Mouse (Mus musculus): ENCODE measurements at regions not wholly inside any gene's neighbourhood (a gene's known extent, or its start where the extent isn't known, plus 50 kb on each side); places are given as distances from the start of the nearest gene placed in this dataset.
A peak's percentile ranks its signal among the peaks of the same experiment; 100 is the strongest.

GRCm38 (mm10) chr2:18617520-18617919 lies 54.7 kb upstream of the Commd3 start:
- no peak for TF ChIP-seq POLR2A (IDR thresholded peaks at IDR 0.05; ENCODE audit: low read depth, low read length)
- no peak for TF ChIP-seq CTCF (conservative IDR thresholded peaks at IDR 0.05; ENCODE audit: insufficient read depth, insufficient read length, low read depth, low read length)
- Histone ChIP-seq H3K4me3 (ENCODE audit: insufficient read depth, low read depth, low read length) (no peak overlapping the region), H3K27me3 (replicated peaks; ENCODE audit: control insufficient read depth, insufficient read depth, low read length) (no peaks in the 10 kb centered on the region), H3K27ac (ENCODE audit: insufficient read depth, low read depth, low read length) (no peak overlapping the region), H3K4me1 (ENCODE audit: control insufficient read depth, insufficient read depth, low read length) (no peaks in the 10 kb centered on the region), H3K36me3 (ENCODE audit: control insufficient read depth, insufficient read depth, low read length) (no peaks in the 10 kb centered on the region)
- no peak for DNase-seq
- 32% methylated on average over 5 of the region's 5 CpGs for WGBS

- Histone ChIP-seq H3K4me1 (ENCODE audit: control insufficient read depth, insufficient read depth, low read length) (peaks cover 2% of the 10 kb centered on the region; the same call in 1 of the 2 replicates), H3K36me3 (ENCODE audit: control insufficient read depth, insufficient read depth, low read length) (no peaks in the 10 kb centered on the region), H3K27ac (ENCODE audit: insufficient read depth, low read depth, low read length) (no peak overlapping the region), H3K27me3 (replicated peaks; ENCODE audit: control insufficient read depth, insufficient read depth, low read length) (peaks cover 3% of the 10 kb centered on the region; the same call in 1 of the 2 replicates), H3K4me3 (ENCODE audit: insufficient read depth, low read depth, low read length) (peak overlapping the region; percentile 49; the same call in 1 of the 2 replicates)
- TF ChIP-seq POLR2A (IDR thresholded peaks at IDR 0.05; ENCODE audit: low read depth, low read length) (no peak), CTCF (conservative IDR thresholded peaks at IDR 0.05; ENCODE audit: insufficient read depth, insufficient read length, low read depth, low read length) (no peak)
- DNase-seq = no peak
- WGBS = 48% methylated on average over 10 of the region's 10 CpGs
These were observed 62.4 kb upstream of the Commd3 start for GRCm38 (mm10) chr2:18609868-18610185.

DNA sequence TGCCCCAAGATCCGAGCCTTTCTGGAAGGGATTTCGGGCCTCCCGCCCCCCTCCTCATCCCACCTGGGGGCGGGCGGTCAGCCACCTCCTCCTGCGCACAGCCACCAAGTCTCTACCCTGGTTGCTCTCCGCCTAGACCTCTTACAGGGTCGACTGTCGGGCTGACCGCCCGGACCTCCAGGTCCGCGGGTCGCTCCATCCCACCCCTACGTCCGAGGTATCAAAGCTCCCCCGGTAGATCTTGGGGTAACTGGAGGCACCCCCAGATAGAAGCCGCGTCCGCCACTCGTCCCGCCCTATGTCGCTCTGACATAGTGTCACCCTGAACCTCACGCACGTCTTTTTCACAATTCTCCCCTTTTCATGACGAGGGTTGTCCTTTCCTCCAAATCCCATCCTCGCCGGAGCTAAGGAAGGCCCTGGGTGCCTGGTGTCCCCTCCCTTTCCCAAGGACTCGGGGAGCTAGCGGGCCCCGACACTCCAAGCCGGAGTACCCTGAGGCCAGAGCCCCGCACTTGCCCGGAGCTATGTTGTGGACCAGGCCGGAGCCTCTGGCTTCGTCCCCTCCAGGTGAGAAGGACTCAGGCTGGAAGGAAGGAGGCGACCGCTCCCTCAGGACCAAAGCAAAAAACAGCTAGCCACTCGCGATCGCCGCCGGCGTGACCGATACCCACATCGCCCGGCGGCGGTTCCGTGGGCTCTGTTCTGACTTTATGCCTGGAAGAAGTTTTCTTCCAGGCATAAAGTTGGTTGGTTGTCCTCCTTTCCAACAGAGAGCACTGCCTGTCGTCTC lies 62.9 kb upstream of the Commd3 start:
- Histone ChIP-seq H3K27ac (ENCODE audit: insufficient read depth, low read depth, low read length) (no peak overlapping the region), H3K36me3 (ENCODE audit: control insufficient read depth, insufficient read depth, low read length) (no peaks in the 10 kb centered on the region), H3K27me3 (replicated peaks; ENCODE audit: control insufficient read depth, insufficient read depth, low read length) (peaks cover 3% of the 10 kb centered on the region; the same call in 1 of the 2 replicates), H3K4me1 (ENCODE audit: control insufficient read depth, insufficient read depth, low read length) (peaks cover 2% of the 10 kb centered on the region; the same call in 1 of the 2 replicates), H3K4me3 (ENCODE audit: insufficient read depth, low read depth, low read length) (peak overlapping the region; percentile 49)
- DNase-seq = no peak
- TF ChIP-seq CTCF (conservative IDR thresholded peaks at IDR 0.05; ENCODE audit: insufficient read depth, insufficient read length, low read depth, low read length) (no peak), POLR2A (IDR thresholded peaks at IDR 0.05; ENCODE audit: low read depth, low read length) (no peak)
- 5% methylated on average over 50 of the region's 51 CpGs for WGBS

DNA sequence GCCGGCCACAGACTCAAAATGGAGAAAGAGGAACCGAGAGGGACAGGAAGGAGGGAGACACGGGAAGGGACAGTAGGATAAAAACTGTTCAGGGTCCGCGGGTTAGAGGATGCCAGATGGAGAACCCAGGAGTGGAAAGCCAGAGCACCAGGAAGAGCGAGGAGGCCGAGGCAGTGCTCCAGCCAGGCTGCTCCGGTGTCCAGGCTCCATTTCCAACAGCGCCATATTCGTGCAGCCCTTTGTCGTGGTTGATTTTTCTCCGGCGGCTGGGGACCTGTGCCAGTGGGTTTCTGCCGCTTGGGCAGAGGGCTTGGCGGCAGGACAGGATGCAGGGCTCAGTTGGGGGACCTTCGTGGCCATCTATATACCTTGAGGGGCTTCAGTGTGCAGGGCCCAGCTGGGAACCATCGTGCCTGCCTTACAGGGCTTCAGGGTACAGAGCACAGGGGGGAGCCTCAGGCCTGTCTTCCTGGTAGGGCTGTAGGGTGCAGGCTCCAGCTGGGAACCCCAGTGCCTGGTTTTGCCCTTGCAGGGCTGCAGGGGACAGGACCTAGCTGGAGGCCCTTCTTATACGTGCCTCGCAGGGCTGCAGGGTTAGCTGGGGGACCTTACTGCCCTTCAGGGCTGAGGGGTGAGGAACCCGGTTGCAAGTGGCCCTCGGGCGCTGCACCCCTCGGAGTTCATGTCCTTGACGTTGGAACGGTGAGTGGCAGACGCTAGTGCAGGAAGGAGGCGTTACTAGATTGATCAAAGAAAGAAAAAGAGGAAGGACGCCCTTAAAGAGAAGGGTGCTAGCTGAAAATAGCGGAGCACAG lies 63.7 kb upstream of the Commd3 start:
- Histone ChIP-seq H3K27me3 (replicated peaks; ENCODE audit: control insufficient read depth, insufficient read depth, low read length) (peaks cover 3% of the 10 kb centered on the region; the same call in 1 of the 2 replicates), H3K36me3 (ENCODE audit: control insufficient read depth, insufficient read depth, low read length) (no peaks in the 10 kb centered on the region), H3K4me1 (ENCODE audit: control insufficient read depth, insufficient read depth, low read length) (peaks cover 2% of the 10 kb centered on the region; the same call in 1 of the 2 replicates), H3K27ac (ENCODE audit: insufficient read depth, low read depth, low read length) (no peak overlapping the region), H3K4me3 (ENCODE audit: insufficient read depth, low read depth, low read length) (peak overlapping the region; percentile 49)
- no peak for TF ChIP-seq CTCF (conservative IDR thresholded peaks at IDR 0.05; ENCODE audit: insufficient read depth, insufficient read length, low read depth, low read length)
- TF ChIP-seq POLR2A (IDR thresholded peaks at IDR 0.05; ENCODE audit: low read depth, low read length) = no peak
- peak; percentile 23 for DNase-seq
- 1% methylated on average over 29 of the region's 29 CpGs for WGBS

GRCm38 (mm10) chr2:18607586-18608259 lies 64.5 kb upstream of the Commd3 start:
- TF ChIP-seq POLR2A (IDR thresholded peaks at IDR 0.05; ENCODE audit: low read depth, low read length) (no peak), CTCF (conservative IDR thresholded peaks at IDR 0.05; ENCODE audit: insufficient read depth, insufficient read length, low read depth, low read length) (no peak)
- H3K4me3 ChIP-seq (ENCODE audit: insufficient read depth, low read depth, low read length) = peak overlapping the region; percentile 49
- peaks cover 2% of the 10 kb centered on the region; the same call in 1 of the 2 replicates for H3K4me1 ChIP-seq (ENCODE audit: control insufficient read depth, insufficient read depth, low read length)
- peaks cover 3% of the 10 kb centered on the region; the same call in 1 of the 2 replicates for H3K27me3 ChIP-seq (replicated peaks; ENCODE audit: control insufficient read depth, insufficient read depth, low read length)
- DNase-seq = peak; percentile 5
- no peak overlapping the region for H3K27ac ChIP-seq (ENCODE audit: insufficient read depth, low read depth, low read length)
- 27% methylated on average over 14 of the region's 14 CpGs for WGBS
- no peaks in the 10 kb centered on the region for H3K36me3 ChIP-seq (ENCODE audit: control insufficient read depth, insufficient read depth, low read length)

DNA sequence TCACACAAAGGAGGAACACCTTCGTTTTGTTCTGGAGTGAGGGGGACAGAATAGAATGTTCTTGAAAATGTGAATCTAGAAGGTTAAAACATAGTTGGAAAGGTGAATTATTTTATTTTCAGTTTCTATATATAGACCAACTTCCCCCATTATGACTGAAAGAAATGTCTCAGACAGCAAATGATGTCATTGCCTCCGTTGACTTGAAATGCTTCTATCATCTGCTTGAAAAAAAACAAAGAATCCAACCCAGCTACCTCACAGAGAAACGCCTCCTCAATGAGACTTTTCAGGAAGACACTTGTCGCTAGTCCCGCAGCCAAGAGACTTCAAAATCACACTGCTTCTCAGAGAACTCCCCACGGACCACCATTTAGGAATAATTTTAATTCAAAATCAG lies 65.1 kb upstream of the Commd3 start:
- Histone ChIP-seq H3K4me3 (ENCODE audit: insufficient read depth, low read depth, low read length) (no peak overlapping the region), H3K27ac (ENCODE audit: insufficient read depth, low read depth, low read length) (no peak overlapping the region), H3K36me3 (ENCODE audit: control insufficient read depth, insufficient read depth, low read length) (no peaks in the 10 kb centered on the region), H3K4me1 (ENCODE audit: control insufficient read depth, insufficient read depth, low read length) (peaks cover 2% of the 10 kb centered on the region; the same call in 1 of the 2 replicates), H3K27me3 (replicated peaks; ENCODE audit: control insufficient read depth, insufficient read depth, low read length) (peaks cover 3% of the 10 kb centered on the region; the same call in 1 of the 2 replicates)
- TF ChIP-seq CTCF (conservative IDR thresholded peaks at IDR 0.05; ENCODE audit: insufficient read depth, insufficient read length, low read depth, low read length) (no peak), POLR2A (IDR thresholded peaks at IDR 0.05; ENCODE audit: low read depth, low read length) (no peak)
- DNase-seq = peak; percentile 19
- whole genome bisulfite sequencing = 64% methylated on average over 6 of the region's 6 CpGs
